Mouse (Mus musculus) C2C12 (cell line): ENCODE results near the gene Mrpl4.

ENCODE experiments used
- CEBPB ChIP-seq: IDR thresholded peaks from one replicate; pipeline ENCODE4 v1.6.1; 2011; ENCODE audit warnings: low read depth, mild to moderate bottlenecking, control low read depth, moderate library complexity
- CTCF ChIP-seq: IDR thresholded peaks from one replicate; pipeline ENCODE4 v1.5.1; 2011; ENCODE audit not compliant: control insufficient read depth, insufficient read depth, insufficient read length
- MAX ChIP-seq: IDR thresholded peaks from one replicate; pipeline ENCODE4 v1.6.1; 2011; ENCODE audit warnings: mild to moderate bottlenecking, control low read depth

- no peak for TF ChIP-seq CTCF
- TF ChIP-seq MAX, result no peak
- TF ChIP-seq CEBPB, result no peak
These were observed 14.6 kb downstream of the Mrpl4 start for GRCm38 (mm10) chr9:21017177-21017575.
